Mouse (Mus musculus) liver, embryonic 13.5 days (tissue): ENCODE measurements around the gene Elavl2. TPM values are rescaled to one million over a fixed set of nuclear protein-coding genes. Genes with fewer than 3 reads are reported as not detected.
"Not testable (repeated sequence)": the region's sequence is repeated elsewhere in the genome, so short reads cannot be mapped to it uniquely, and the experiment has no call there.

ENCODE experiments used
- ATAC-seq: fragments of 200-750 bp; cut with Nextera tagmentation; 2 replicates; pipeline ENCODE4 v1.8.0; 2017; ENCODE audit warnings: low read depth, mild to moderate bottlenecking, moderate number of reproducible peaks, moderate library complexity
- DNase-seq: peaks from one replicate; pipeline ENCODE4 v3.0.0; 2022
- H3K27ac ChIP-seq: fragments of 300-500 bp; sonication (generic); 2 replicates; pipeline ENCODE4 v1.5.1; 2015; ENCODE audit warnings: moderate library complexity, mild to moderate bottlenecking, inconsistent platforms
- H3K27me3 ChIP-seq: fragments of 300-500 bp; sonication (generic); 2 replicates; pipeline ENCODE4 v1.6.1; 2015; ENCODE audit warnings: mild to moderate bottlenecking, inconsistent platforms
- H3K36me3 ChIP-seq: fragments of 300-500 bp; sonication (generic); 2 replicates; pipeline ENCODE4 v1.6.1; 2015; ENCODE audit warnings: mild to moderate bottlenecking, inconsistent platforms
- H3K4me1 ChIP-seq: fragments of 300-500 bp; sonication (generic); replicated peaks from 2 replicates; pipeline ENCODE4 v1.6.1; 2015; ENCODE audit warnings: inconsistent platforms
- H3K4me2 ChIP-seq: fragments of 300-500 bp; sonication (generic); 2 replicates; pipeline ENCODE4 v1.6.1; 2015; ENCODE audit warnings: inconsistent platforms, mild to moderate bottlenecking, moderate library complexity
- H3K4me3 ChIP-seq: fragments of 300-500 bp; sonication (generic); replicated peaks from 2 replicates; pipeline ENCODE4 v1.5.1; 2015; ENCODE audit warnings: mild to moderate bottlenecking, inconsistent platforms
- H3K9ac ChIP-seq: fragments of 300-500 bp; sonication (generic); 2 replicates; pipeline ENCODE4 v1.6.1; 2015; ENCODE audit warnings: mild to moderate bottlenecking, inconsistent platforms
- H3K9me3 ChIP-seq: fragments of 300-500 bp; sonication (generic); replicated peaks from 2 replicates; pipeline ENCODE4 v1.6.1; 2016; ENCODE audit warnings: inconsistent platforms
- WGBS: fragments of 180-500 bp; shearing (Covaris S2); methylation state at CpG from one replicate; pipeline ENCODE4 v1.1.7; 2015; ENCODE audit not compliant: insufficient replicate concordance; 5-methylcytosine and 5-hydroxymethylcytosine counted together
- polyA plus RNA-seq: library from polyadenylated mRNA; unstranded; fragments of >200 nt; fragmentation: Nextera tagmentation; extraction: Ambion mirVana; gene quantifications from 2 replicates; pipeline ENCODE4 v1.2.1, GENCODE M21; 2015

Gene Elavl2
- polyA plus RNA-seq, 1 experiment from 2014 or later = 0.48 TPM

GRCm38 (mm10) chr4:91297706-91298105 is 102.9 kb downstream of the Elavl2 start:
- Histone ChIP-seq H3K36me3 (no peaks in the 10 kb centered on the region), H3K4me3 (no peak overlapping the region), H3K27me3 (no peaks in the 10 kb centered on the region), H3K9me3 (no peaks in the 10 kb centered on the region), H3K4me1 (no peaks in the 10 kb centered on the region), H3K9ac (no peak overlapping the region), H3K4me2 (no peak overlapping the region), H3K27ac (no peak overlapping the region)
- DNase-seq (no peak), ATAC-seq (no peak)

- DNase-seq = no peak
- H3K27me3 ChIP-seq = no peaks in the 10 kb centered on the region
- H3K9ac ChIP-seq = no peak overlapping the region
- no peaks in the 10 kb centered on the region for H3K9me3 ChIP-seq
- no peak overlapping the region for H3K27ac ChIP-seq
- H3K4me2 ChIP-seq = no peak overlapping the region
- no peaks in the 10 kb centered on the region for H3K36me3 ChIP-seq
- H3K4me1 ChIP-seq = no peaks in the 10 kb centered on the region
- no peak overlapping the region for H3K4me3 ChIP-seq
- 58% methylated on average over 4 of the region's 4 CpGs for WGBS
- ATAC-seq = no peak
Measured at GRCm38 (mm10) chr4:91295317-91295716, 105.3 kb downstream of the Elavl2 start.

GRCm38 (mm10) chr4:91291526-91291925 is 109.1 kb downstream of the Elavl2 start:
- no peak for DNase-seq
- ATAC-seq = no peak
- whole genome bisulfite sequencing = 80% methylated on average over 1 of the region's 1 CpGs

GRCm38 (mm10) chr4:91290373-91290772 is 110.2 kb downstream of the Elavl2 start:
- Histone ChIP-seq H3K27me3 (no peaks in the 10 kb centered on the region), H3K4me2 (no peak overlapping the region), H3K27ac (no peak overlapping the region), H3K4me1 (no peaks in the 10 kb centered on the region), H3K9me3 (no peaks in the 10 kb centered on the region), H3K4me3 (no peak overlapping the region), H3K36me3 (no peaks in the 10 kb centered on the region), H3K9ac (no peak overlapping the region)
- DNase-seq (no peak), ATAC-seq (no peak)
- WGBS = 53% methylated on average over 1 of the region's 1 CpGs

More at GRCm38 (mm10) chr4:91291526-91291925, 109.1 kb downstream of the Elavl2 start:
- Histone ChIP-seq H3K36me3 (no peaks in the 10 kb centered on the region), H3K27ac (no peak overlapping the region), H3K4me3 (no peak overlapping the region), H3K4me2 (no peak overlapping the region), H3K9me3 (no peaks in the 10 kb centered on the region), H3K9ac (no peak overlapping the region), H3K4me1 (no peaks in the 10 kb centered on the region), H3K27me3 (no peaks in the 10 kb centered on the region)

- DNase-seq (no peak), ATAC-seq (no peak)
- H3K27ac ChIP-seq = no peak overlapping the region
Measured at GRCm38 (mm10) chr4:91289151-91289550, 111.4 kb downstream of the Elavl2 start.

GRCm38 (mm10) chr4:91268390-91268789 is 132.2 kb downstream of the Elavl2 start:
- no peaks in the 10 kb centered on the region for H3K4me1 ChIP-seq
- no peak for ATAC-seq
- H3K27me3 ChIP-seq = no peaks in the 10 kb centered on the region
- no peaks in the 10 kb centered on the region for H3K9me3 ChIP-seq
- 62% methylated on average over 1 of the region's 1 CpGs for WGBS
- no peaks in the 10 kb centered on the region for H3K36me3 ChIP-seq
- no peak for DNase-seq
- no peak overlapping the region for H3K4me3 ChIP-seq
- no peak overlapping the region for H3K27ac ChIP-seq
- H3K4me2 ChIP-seq = no peak overlapping the region
- H3K9ac ChIP-seq = no peak overlapping the region

More at GRCm38 (mm10) chr4:91289151-91289550, 111.4 kb downstream of the Elavl2 start:
- Histone ChIP-seq H3K36me3 (no peaks in the 10 kb centered on the region), H3K4me1 (no peaks in the 10 kb centered on the region), H3K27me3 (no peaks in the 10 kb centered on the region), H3K4me2 (no peak overlapping the region), H3K9me3 (no peaks in the 10 kb centered on the region), H3K9ac (no peak overlapping the region), H3K4me3 (no peak overlapping the region)
- 64% methylated on average over 1 of the region's 1 CpGs for WGBS

GRCm38 (mm10) chr4:91263733-91264440 is 136.7 kb downstream of the Elavl2 start:
- H3K27me3 ChIP-seq = no peaks in the 10 kb centered on the region
- no peak overlapping the region for H3K27ac ChIP-seq
- DNase-seq (no peak), ATAC-seq (no peak)
- no peak overlapping the region for H3K4me3 ChIP-seq
- H3K36me3 ChIP-seq = no peaks in the 10 kb centered on the region
- H3K9ac ChIP-seq = no peak overlapping the region
- H3K4me1 ChIP-seq = no peaks in the 10 kb centered on the region
- no peak overlapping the region for H3K4me2 ChIP-seq
- H3K9me3 ChIP-seq = no peaks in the 10 kb centered on the region
- WGBS = 76% methylated on average over 19 of the region's 19 CpGs

- no peak overlapping the region for H3K4me3 ChIP-seq
- no peaks in the 10 kb centered on the region for H3K4me1 ChIP-seq
- H3K27me3 ChIP-seq = no peaks in the 10 kb centered on the region
- WGBS = 63% methylated on average over 8 of the region's 8 CpGs
- no peaks in the 10 kb centered on the region for H3K9me3 ChIP-seq
- H3K27ac ChIP-seq = no peak overlapping the region
- ATAC-seq (no peak), DNase-seq (no peak)
- no peak overlapping the region for H3K9ac ChIP-seq
- no peaks in the 10 kb centered on the region for H3K36me3 ChIP-seq
- H3K4me2 ChIP-seq = no peak overlapping the region
Measured at GRCm38 (mm10) chr4:91262839-91263238, 137.7 kb downstream of the Elavl2 start.

- Histone ChIP-seq H3K4me1 (no peaks in the 10 kb centered on the region), H3K9ac (no peak overlapping the region), H3K9me3 (no peaks in the 10 kb centered on the region), H3K4me2 (no peak overlapping the region), H3K36me3 (no peaks in the 10 kb centered on the region), H3K4me3 (no peak overlapping the region), H3K27me3 (no peaks in the 10 kb centered on the region), H3K27ac (no peak overlapping the region)
- ATAC-seq (no peak), DNase-seq (no peak)
- 79% methylated on average over 4 of the region's 4 CpGs for WGBS
Measured at GRCm38 (mm10) chr4:91260622-91261021, 140.0 kb downstream of the Elavl2 start.

GRCm38 (mm10) chr4:91248650-91249049 is 151.9 kb downstream of the Elavl2 start:
- Histone ChIP-seq H3K4me3 (no peak overlapping the region), H3K9ac (no peak overlapping the region), H3K36me3 (no peaks in the 10 kb centered on the region), H3K9me3 (no peaks in the 10 kb centered on the region), H3K27ac (no peak overlapping the region), H3K4me2 (no peak overlapping the region), H3K27me3 (no peaks in the 10 kb centered on the region), H3K4me1 (no peaks in the 10 kb centered on the region)
- no peak for ATAC-seq
- DNase-seq = no peak
- WGBS = 44% methylated on average over 1 of the region's 1 CpGs

- H3K4me3 ChIP-seq, H3K9me3 ChIP-seq, H3K4me1 ChIP-seq, H3K36me3 ChIP-seq, ATAC-seq, DNase-seq, H3K9ac ChIP-seq, H3K27me3 ChIP-seq, H3K27ac ChIP-seq, H3K4me2 ChIP-seq: not testable (repeated sequence)
- WGBS = 69% methylated on average over 5 of the region's 8 CpGs
Measured at GRCm38 (mm10) chr4:91245136-91245535, 155.4 kb downstream of the Elavl2 start.

- no peaks in the 10 kb centered on the region for H3K27me3 ChIP-seq
- no peak overlapping the region for H3K27ac ChIP-seq
- no peak overlapping the region for H3K9ac ChIP-seq
- ATAC-seq (no peak), DNase-seq (no peak)
- H3K4me1 ChIP-seq = no peaks in the 10 kb centered on the region
- H3K9me3 ChIP-seq = no peaks in the 10 kb centered on the region
- no peak overlapping the region for H3K4me2 ChIP-seq
- WGBS = 69% methylated on average over 9 of the region's 9 CpGs
- no peaks in the 10 kb centered on the region for H3K36me3 ChIP-seq
- H3K4me3 ChIP-seq = no peak overlapping the region
Measured at GRCm38 (mm10) chr4:91244554-91244953, 156.0 kb downstream of the Elavl2 start.
